Mouse (Mus musculus): ENCODE measurements around the gene Cst11.
A peak's percentile ranks its signal among the peaks of the same experiment; 100 is the strongest.
"Not testable (repeated sequence)": the region's sequence is repeated elsewhere in the genome, so short reads cannot be mapped to it uniquely, and the experiment has no call there.

The Cst11 gene

DNA sequence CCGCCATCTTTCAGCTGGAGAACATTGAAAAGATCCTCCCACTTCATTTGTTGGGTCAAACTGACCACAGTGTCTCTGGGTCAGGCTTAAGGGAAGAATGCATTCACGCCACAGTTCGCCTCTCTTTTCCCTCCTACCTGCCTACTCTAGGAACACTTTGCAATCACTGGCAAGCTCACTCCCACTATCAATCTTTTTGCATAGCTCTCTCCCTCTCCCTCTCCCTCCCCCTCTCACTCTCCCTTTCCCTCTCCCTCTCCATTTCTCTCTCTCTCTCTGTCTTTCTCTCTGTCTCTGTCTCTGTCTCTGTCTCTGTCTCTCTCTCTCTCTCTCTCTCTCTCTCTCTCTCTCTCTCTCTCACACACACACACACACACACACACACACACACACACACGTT, at the start of gene Cst11:
TSS of gene Cst11 (minus strand) at position 101 of the 400 bp plus-strand sequence.
- not testable (repeated sequence) for DNase-seq

DNA sequence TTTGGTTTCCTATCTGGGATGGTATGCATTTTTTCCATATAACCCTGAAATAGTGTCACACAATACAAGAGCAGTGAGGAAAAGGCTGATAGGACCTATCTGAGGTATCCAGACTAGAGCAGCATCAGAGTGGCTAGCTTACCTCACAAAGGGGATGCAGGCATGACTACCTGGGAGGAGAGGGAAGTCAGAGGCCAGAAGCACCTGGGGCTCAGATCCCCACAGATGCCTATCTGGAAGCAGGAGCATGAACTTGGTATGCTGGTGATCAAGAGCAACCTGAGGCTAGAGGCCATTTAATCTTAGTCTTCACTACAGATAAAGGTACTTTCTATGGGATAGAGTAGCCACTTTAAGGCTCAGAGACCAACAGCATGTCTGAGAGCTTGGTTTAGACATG, 48.6 kb upstream of the Cst11 start, which contains the start of gene Cst13:
TSS of gene Cst13 (plus strand) at position 173 of the 400 bp plus-strand sequence.
- no peak for DNase-seq

DNA sequence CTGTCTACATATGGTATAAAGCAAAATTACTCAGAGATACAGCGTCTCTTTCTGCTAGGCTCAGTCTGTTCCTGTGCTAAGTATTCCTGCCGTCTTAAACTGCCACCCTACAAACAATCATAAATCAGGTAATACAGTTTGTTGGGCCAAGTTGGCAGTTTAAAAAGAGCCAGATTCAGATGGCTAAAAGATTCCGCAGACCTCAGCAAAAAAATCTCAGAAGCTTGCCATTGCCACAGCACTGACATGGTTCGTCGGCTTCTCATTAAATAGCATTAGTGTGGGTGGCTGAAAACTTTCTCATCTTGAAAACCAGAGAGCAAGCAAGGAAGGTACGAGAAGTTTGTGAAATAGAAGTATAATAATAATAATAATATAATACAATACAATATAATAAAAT, 35.4 kb upstream of the Cst11 start:
- DNase-seq: no peak

DNA sequence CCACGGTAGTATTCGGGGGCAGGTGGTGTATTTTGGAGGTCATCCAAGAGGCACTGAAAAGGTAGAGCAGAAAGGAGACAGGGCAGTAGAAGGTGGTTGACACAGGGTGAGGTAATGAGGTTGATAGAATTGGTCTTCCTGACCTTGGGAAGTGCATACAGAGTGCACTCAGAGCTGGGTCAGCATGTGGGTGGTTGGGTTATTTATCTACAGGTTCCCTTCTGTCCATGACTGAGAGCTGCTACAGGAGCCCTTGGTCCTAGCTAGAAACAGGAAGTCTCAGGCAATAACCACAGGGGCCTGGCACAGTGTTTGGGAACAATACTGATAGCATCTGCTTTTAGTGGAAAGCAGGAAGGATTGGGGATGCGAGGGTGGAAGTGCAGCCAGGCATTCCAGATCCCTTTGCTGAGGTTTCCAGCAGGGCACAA, 30.2 kb upstream of the Cst11 start:
- no peak for DNase-seq

DNA sequence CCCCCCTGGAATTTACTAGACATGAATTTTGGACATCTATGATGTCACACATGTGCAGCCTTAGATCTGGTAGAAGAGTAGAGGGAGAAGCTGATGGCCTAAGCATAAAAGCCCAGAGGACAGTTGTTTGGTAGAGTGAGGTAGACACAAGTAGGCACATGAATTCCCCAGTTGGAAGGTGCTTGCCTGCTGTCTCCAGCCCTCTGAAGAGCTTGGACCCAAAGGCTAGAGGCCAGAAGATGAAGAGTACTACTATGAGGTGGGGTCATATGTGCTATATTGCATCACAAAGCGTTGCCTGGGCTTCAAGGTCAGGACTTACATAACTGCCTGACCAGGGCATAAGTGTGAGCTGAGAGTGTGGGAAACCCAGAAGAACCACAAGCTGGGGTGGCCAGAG, 27.2 kb upstream of the Cst11 start, which contains the start of gene Cst8:
TSS of gene Cst8 (plus strand) at position 301 of the 400 bp plus-strand sequence.
- DNase-seq: no peak

DNA sequence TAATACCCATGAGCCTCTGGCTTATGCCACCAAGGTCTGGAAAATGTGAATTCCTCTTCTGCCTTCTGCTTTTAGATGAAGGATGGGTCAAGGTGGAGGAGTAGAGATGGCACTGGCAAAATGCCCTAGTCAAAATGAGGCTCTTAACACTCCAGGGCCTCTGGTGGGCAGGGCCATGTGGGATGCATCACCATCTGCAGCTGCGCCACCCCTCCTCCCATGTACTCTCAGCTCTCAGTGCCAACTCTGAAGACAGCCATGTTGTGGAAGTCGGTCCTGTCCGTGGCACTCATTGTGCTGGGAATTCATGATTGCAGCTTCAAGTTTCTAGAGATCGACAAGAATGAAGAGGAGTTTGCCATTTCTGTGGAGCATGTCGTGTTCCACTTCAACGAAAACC, 17.8 kb upstream of the Cst11 start, which contains the start of gene Cst12:
TSS of gene Cst12 (plus strand) at position 220 of the 400 bp plus-strand sequence.
- DNase-seq: peak; percentile 3

DNA sequence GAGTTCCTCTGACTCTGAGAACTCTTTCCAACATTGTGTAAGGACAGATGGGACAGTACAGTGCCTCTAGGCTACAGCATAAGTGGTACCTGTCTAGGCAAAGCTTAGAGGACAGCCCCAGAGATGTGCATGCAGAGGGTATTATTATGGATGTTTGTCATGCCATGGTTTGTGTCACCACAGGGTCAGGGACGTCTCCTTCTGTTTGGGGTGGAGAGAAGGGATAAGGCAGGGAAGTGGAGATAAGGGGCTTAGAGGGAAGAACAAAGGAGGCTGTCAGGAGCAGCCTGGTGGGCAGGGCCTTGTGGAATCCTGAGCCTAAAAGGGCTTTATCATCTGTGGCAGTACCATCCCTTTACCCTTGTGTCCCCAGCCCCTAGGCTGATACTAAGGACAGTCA, 10.4 kb upstream of the Cst11 start, which contains the start of gene 8030411F24Rik:
TSS of gene 8030411F24Rik (plus strand) at position 301 of the 400 bp plus-strand sequence.
- no peak for DNase-seq

DNA sequence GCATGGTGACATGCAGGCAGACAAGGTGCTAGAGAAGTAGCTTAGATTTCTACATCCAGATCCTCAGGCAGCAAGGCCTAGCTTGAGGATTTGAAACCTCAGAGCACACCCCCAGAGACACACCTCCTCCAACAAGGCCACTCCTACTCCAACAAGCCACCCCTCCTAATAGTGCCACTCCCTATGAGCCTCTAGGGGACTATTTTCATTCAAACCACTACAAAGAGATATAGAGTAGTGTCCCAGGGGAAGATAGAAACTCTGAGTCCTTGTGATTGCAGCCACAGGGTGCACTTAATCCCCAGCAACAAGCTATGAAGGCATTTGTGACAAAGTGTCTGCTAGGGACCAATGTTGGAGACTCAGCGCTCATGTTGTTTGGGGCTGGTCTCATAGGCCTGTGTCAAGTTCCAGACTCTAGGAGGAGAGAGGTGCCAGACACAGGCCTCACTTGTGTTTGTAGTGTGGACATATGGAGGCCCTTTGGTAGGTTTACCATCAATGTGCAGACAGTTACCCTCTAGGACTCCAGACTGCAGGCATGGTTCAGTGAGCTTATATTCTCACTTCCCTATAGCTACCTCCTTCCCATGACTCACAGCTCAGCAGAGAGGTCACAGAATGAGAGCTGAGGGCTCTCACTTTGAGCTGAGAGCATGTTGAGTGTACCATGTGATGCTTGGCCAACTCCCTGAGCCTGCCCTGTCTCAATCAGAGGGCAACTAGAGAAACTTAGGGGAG, 7.5 kb downstream of the Cst11 start:
- no peak for DNase-seq

DNA sequence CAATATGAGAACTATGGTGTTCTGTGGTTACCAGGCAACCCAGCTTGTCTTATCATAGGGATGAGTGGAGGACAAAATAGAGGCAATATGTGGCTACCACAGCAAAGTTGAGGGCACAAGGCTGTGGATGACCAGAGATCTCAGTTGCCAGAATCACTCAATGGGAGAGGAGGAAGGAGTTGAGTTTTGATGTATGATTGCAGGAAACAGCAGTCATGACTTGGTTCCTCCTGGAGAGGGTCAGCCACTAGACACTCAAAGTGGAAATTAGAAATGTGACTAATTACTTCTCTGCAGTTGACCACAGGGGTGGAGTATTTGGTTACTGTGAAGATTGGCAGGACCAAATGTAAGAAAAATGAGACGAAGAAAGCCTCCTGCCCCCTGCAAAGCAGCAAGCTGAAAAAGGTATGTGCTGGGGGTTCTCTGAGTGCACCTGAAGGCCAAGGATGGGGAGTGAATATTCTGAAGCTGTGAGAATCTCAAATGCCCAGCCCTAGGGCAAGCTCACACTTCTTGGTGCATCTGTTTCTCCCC, 16.9 kb downstream of the Cst11 start:
- DNase-seq: no peak

DNA sequence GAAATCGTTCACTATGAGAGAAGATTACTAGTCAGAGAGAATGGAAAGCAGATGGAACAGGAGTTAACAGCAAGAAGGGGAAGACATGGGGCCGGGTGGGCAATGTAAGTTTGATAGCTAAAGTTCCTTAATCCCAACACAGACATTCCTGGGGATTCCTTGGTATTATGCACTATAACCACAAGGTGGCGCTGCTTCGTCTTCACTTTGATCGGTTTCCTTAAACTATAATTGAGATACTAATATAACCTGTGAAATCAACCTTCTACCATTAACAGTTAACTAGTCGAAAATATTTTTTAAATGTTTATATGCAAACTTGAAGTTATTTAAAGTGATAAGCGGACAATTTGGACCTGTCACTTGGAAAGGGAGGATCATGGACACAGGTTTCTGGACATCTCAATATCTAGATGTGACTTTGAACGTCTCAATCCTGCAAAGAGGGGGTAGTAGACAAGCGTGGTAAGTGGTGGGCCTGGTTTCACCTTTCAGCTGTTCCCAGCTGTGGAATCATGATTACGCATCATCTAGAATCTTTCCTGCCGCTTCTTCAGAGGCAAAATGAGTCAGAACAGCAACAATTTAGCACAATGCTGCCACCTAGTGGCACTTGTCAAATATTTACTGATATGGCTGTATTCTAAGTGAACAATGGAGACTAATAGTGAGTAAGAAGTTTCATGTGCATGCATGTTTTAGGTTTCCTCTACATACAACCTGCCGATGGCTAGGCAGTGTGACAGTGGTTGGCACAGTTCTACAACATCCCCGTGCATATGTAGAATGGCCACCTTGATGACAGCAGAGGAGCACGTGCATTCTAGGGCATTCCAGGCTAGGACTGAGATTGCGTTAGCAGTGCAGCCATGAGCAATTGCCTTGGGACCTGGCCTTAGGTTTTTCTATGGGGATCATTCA, 19.1 kb downstream of the Cst11 start:
- peak; percentile 84 for DNase-seq

DNA sequence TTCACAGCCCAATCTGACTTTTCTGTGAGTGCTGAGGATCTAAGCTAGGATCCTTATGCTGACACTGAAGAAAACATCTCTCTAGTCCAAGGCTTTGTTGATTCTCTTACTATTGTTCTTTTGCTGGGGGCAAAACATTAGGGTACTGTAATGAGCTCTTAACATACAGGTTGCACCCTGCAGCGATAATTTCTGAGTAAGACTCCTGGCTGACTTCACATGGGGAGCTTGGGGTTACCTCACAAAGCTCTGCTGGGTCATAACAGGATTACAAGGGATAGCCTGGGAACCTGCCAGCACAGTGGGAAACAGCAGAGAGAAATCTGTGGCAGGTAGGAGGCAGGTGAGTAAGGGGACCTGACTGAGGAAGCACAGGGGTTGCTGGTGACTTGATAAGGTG, 21.2 kb downstream of the Cst11 start, which contains the start of gene Cstl1:
TSS of gene Cstl1 (plus strand) at position 301 of the 400 bp plus-strand sequence.
- DNase-seq: no peak

DNA sequence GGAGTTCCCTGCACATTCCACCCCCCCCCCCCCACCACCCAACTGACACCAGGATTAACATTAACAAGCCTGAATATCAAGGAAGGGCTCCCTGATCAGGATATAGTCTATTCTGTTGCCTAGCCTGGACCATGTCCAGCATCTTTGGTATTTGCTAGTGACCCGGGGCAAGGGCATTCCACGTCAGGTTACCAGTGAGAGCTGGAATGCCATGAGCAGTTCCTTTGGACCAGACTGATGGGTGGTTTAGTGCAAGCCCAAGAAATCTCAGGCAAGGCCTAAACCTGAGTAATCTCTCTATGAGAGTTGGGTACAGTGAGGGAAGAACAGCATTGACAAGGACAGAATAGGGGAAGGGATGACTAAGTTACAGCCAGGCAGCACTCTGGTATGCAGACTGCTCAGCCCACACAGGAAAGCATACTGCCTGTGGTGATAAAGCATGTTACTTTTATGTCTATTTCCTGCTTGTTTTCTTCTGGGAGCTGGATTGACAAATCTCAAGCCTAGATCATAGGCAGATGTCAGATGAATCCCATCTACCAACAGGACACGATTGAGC, 27.4 kb downstream of the Cst11 start:
- no peak for DNase-seq

DNA sequence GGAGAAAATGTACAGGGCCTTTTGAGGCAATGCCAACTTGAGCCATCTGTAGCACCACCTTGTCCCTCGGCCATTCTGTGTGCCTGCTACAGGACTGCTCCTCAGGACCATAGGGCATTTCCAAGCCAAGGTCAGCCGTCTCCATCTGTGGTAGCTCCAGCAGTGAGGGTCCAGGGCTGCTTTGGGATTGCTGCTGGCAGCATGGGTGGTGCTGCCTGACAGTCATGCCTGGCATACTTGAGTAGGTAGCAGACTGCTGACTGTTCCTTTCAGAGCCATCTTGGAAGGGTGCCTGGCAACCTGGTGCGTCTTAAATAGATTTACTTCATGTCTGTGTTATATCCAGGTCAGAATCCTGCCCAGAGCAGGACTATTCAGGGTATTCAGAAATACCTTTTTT, 28.3 kb downstream of the Cst11 start:
- DNase-seq: peak; percentile 67

DNA sequence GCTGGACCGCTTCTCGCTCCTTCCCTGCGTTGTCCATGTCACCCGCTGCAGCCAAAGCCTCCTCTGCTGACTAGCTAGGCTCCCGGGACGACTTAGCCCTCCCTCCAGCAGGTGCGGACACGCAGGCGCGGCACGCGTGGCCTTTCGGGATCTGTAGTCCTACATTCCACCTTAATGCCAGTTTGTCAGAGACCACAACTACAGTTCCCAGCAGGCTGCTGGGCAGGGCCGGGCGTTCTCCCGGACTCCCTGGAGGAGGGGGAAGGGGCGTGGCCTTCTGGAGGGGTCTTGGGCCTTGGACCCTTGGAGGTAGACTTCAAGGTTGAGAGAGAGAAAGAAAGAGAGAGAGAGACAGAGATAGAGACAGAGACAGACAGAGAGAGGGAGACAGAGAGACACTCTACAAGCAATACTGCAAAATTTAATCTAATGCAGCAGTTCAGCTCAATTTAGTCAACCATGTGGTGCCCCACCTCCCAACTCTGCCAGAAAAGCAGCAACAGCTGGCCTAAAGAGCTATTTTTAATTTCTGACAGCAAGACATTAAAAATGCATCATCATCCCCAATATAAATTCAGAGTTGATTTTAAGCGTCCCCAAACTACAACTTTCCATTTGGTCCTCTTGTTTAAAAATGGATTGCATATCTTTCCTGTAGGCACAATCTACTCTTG, 38.8 kb downstream of the Cst11 start, which contains the start of gene Napb:
TSS of gene Napb (minus strand) at position 141 of the 674 bp plus-strand sequence.
- DNase-seq: peak; percentile 97

DNA sequence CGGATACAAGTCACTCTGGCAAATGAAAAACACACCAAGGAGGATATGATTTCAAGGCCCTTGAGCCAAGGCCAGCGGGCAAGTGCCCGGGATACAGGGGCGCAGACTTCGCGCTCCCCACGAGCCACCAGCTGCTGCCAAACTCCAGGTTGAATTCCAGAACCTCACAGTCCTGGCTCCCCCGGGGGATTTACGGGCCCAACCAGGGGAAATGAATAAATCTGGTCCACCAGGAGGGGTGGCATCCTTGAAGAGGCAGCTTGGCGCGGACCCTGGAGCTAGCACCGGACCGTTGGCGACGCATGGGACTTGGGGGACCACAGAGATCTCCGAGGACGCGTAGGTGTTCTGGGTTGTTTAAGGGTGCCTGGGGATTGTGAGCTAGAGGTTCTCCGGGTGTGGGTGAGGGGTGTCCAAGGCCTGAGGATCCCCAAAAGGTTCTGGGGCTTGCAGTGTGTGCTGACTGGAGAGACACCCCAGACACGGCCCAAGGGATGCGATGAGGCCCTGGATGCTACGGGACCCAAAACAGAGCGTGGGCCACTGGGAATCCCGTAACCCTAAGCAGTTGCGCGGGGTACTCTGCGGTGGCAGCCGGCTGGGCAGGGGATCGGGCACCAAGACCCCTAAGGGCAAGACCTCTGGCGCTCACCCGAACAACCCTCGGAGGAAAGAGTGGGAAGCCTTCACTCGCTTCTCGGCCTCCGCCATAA, 39.5 kb downstream of the Cst11 start:
- DNase-seq: no peak

DNA sequence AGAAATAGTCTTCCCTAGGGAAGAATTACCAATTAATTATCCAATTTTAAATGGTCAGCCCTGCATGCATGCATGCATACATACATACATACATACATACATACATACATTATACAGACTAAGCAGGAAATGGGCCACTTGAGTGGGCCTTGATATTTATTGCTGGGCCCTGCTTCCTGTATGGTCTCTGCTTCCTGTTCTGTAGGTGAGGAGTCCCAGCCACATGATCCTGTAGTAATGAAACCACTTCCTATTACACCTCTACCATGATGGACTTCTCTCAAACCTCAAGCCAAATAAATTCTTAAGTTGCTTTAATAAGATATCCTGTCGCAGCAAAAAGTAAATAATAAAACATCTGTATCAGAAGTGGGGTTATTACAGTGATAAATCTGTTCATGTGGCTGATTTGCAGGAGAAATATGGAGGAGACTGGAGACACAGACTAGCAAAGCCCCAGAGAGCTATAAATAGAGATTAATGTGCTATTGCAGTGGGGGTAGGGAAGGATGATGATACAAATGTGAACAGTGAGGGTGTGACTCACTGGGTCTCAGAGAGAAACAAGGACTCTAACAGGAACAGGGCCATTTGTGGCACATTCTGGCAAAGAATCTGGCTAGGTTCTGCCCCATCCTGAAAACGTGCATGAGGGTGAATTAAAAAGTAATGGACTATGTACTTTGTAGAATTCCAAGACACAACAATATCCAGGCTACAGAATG, 51.9 kb downstream of the Cst11 start:
- no peak for DNase-seq
